Mouse (Mus musculus) midbrain, embryonic 14.5 days (tissue): Measurements from ENCODE around the gene Reln. TPM values are rescaled to one million over a fixed set of nuclear protein-coding genes. Genes with fewer than 3 reads are reported as not detected.
A peak's percentile ranks its signal among the peaks of the same experiment; 100 is the strongest.

Experiments used
- ATAC-seq: fragments of 200-750 bp; cut with Nextera tagmentation; 2 replicates; pipeline ENCODE4 v1.8.0; 2017; ENCODE audit warnings: moderate number of reproducible peaks, moderate library complexity; ENCODE audit not compliant: low FRiP score, low TSS enrichment
- DNase-seq: peaks from one replicate; pipeline ENCODE4 v3.0.0-alpha.2; 2015
- H3K27ac ChIP-seq: fragments of 300-500 bp; sonication (generic); replicated peaks from 2 replicates; pipeline ENCODE4 v1.5.1; 2014; ENCODE audit warnings: mild to moderate bottlenecking, low read depth, low read length, moderate library complexity
- H3K27me3 ChIP-seq: fragments of 300-500 bp; sonication (generic); 2 replicates; pipeline ENCODE4 v1.6.1; 2014; ENCODE audit warnings: low read length, control low read depth, mixed read lengths; ENCODE audit not compliant: control insufficient read depth, insufficient read depth
- H3K36me3 ChIP-seq: fragments of 300-500 bp; sonication (generic); 2 replicates; pipeline ENCODE4 v1.6.1; 2014; ENCODE audit warnings: low read length, control low read depth; ENCODE audit not compliant: control insufficient read depth, insufficient read depth
- H3K4me1 ChIP-seq: fragments of 300-500 bp; sonication (generic); 2 replicates; pipeline ENCODE4 v1.6.1; 2014; ENCODE audit warnings: mild to moderate bottlenecking, antibody characterized with exemption, low read length, control low read depth; ENCODE audit not compliant: control insufficient read depth, insufficient read depth
- H3K4me2 ChIP-seq: fragments of 300-500 bp; sonication (generic); 2 replicates; pipeline ENCODE4 v1.6.1; 2014; ENCODE audit warnings: mild to moderate bottlenecking, low read length, moderate library complexity
- H3K4me3 ChIP-seq: fragments of 300-500 bp; sonication (generic); replicated peaks from 2 replicates; pipeline ENCODE4 v1.5.1; 2014; ENCODE audit warnings: low read depth, low read length
- H3K9ac ChIP-seq: fragments of 300-500 bp; sonication (generic); replicated peaks from 2 replicates; pipeline ENCODE4 v1.6.1; 2014; ENCODE audit warnings: mild to moderate bottlenecking, low read length, moderate library complexity
- H3K9me3 ChIP-seq: fragments of 300-500 bp; sonication (generic); 2 replicates; pipeline ENCODE4 v1.6.1; 2016; ENCODE audit warnings: low read length, control low read depth, mixed read lengths; ENCODE audit not compliant: control insufficient read depth
- WGBS: fragments of 180-500 bp; shearing (Covaris S2); extraction: QIAGEN DNeasy Blood & Tissue Kit; methylation state at CpG from one replicate; pipeline ENCODE4 v1.1.7; 2014; 5-methylcytosine and 5-hydroxymethylcytosine counted together
- polyA plus RNA-seq: library from polyadenylated mRNA; unstranded; fragments of >200 nt; fragmentation: Nextera tagmentation; extraction: Ambion mirVana; gene quantifications from 2 replicates; pipeline ENCODE4 v1.2.1, GENCODE M21; 2014

The Reln gene
- polyA plus RNA-seq, 1 experiment from 2014 or later, result 72.4 TPM

DNA sequence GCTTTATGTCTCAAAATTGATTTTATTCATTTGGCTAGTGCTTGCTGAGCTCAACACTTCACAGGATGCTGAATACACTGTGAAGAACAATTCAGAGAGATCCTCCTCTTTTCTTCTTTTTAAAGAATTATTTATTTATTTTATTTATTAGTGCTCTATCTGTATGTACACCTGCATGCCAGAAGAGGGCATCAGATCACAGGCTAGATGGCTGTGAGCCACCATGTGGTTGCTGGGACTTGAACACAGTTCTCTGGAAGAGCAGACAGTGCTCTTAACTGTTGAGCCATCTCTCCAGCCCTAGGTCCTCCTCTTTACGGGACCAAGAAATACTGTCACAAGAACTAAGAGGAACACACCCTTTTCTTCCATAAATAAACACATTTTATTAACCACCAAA is 399.9 kb downstream of the Reln start:
- WGBS, result 96% methylated on average over 1 of the region's 1 CpGs
- DNase-seq (no peak), ATAC-seq (no peak)
- no peak overlapping the region for H3K4me3 ChIP-seq
- no peaks in the 10 kb centered on the region for H3K36me3 ChIP-seq
- no peak overlapping the region for H3K4me2 ChIP-seq
- no peaks in the 10 kb centered on the region for H3K9me3 ChIP-seq
- H3K27me3 ChIP-seq, result no peaks in the 10 kb centered on the region
- H3K4me1 ChIP-seq, result peaks cover 13% of the 10 kb centered on the region
- H3K9ac ChIP-seq, result no peak overlapping the region
- no peak overlapping the region for H3K27ac ChIP-seq

DNA sequence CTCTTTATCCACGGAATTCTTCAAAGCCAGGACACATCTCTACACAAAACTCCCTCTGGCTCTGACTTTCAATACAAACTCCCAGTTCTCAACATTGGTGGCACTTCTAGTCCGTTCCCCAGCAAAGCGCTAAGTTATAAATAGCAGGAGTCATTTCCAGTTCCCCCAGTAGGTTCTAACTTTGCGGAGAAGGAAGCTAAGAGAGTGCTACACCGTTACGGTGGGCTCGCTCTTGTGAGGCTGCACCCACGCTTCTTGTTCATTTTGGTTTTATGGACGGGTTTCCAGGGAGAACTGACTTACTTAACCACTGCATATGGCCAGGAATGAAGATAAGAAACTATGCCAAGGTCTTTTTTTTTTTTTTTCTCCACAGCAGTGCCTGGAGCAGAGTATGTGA is 405.1 kb downstream of the Reln start:
- no peak overlapping the region for H3K4me3 ChIP-seq
- no peak for DNase-seq
- H3K27ac ChIP-seq, result no peak overlapping the region
- WGBS, result 90% methylated on average over 9 of the region's 9 CpGs
- no peak for ATAC-seq
- H3K36me3 ChIP-seq, result no peaks in the 10 kb centered on the region
- no peaks in the 10 kb centered on the region for H3K27me3 ChIP-seq
- no peaks in the 10 kb centered on the region for H3K9me3 ChIP-seq
- H3K9ac ChIP-seq, result no peak overlapping the region
- peaks cover under 1% of the 10 kb centered on the region; the same call in 1 of the 2 replicates for H3K4me1 ChIP-seq
- H3K4me2 ChIP-seq, result no peak overlapping the region

DNA sequence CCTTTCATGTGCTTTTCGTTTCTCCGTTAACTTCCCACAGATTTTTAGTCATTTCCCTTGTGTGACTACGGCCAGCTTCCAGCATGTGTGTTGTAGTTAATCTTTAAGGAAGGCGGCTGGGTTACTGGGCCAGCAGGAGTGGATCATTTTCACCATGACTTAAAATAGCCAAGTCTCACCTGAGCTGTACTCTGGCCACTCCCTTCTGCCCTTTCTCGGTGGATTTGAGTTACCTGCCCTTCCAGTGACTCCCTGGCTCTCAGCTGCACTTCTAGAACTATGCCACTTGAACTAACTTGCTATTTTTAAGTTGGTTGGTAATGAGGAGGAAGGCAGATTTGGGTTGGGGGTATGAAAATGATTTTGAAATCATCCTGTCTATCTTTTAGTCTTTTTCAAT is 406.4 kb downstream of the Reln start:
- no peak overlapping the region for H3K27ac ChIP-seq
- H3K9ac ChIP-seq, result no peak overlapping the region
- H3K27me3 ChIP-seq, result no peaks in the 10 kb centered on the region
- 92% methylated on average over 5 of the region's 5 CpGs for WGBS
- DNase-seq (no peak), ATAC-seq (no peak)
- no peaks in the 10 kb centered on the region for H3K9me3 ChIP-seq
- H3K4me2 ChIP-seq, result no peak overlapping the region
- H3K4me3 ChIP-seq, result no peak overlapping the region
- H3K4me1 ChIP-seq, result peaks cover 4% of the 10 kb centered on the region; the same call in 1 of the 2 replicates
- no peaks in the 10 kb centered on the region for H3K36me3 ChIP-seq

DNA sequence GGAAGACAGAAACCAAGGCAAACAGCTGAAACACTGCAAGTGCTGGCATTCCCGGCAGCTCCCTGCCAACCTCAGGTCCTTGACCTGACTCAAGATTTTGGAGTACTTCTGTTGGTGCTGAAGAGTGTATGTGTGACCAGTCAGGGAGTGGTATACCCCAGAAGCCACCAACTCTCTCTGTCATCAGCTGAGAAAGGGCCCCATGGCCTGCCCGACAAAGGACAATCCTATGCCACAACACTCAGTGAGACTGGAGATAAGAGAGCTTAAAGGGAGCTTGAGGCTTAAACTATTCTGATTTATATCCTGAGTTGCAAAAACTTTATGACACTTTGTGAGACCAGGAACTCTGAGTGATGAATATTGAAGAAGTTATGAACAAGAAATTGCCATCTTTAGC is 407.9 kb downstream of the Reln start:
- Histone ChIP-seq H3K9me3 (no peaks in the 10 kb centered on the region), H3K36me3 (no peaks in the 10 kb centered on the region), H3K9ac (no peak overlapping the region), H3K4me2 (no peak overlapping the region), H3K27ac (no peak overlapping the region), H3K4me3 (no peak overlapping the region), H3K27me3 (no peaks in the 10 kb centered on the region), H3K4me1 (peaks cover 4% of the 10 kb centered on the region; the same call in 1 of the 2 replicates)
- no peak for DNase-seq
- ATAC-seq, result no peak
- WGBS, result 97% methylated on average over 2 of the region's 2 CpGs

DNA sequence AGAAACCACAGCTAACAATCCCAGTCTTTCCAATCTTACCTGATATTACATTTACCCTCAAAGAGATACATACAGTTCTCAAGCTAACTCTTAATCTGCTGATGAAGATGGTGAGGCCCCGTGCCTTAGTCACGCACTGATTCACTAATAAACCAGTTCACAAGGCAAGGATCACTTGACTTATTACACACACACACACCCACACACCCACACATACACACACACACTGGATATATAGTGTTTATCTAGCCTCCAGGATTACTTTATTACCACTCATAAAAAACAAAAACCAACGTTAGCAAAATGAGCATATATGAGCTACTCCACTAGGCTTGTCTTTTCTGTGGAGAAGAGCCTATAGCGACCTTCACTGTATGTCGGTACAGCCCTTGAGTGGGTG is 408.4 kb downstream of the Reln start:
- WGBS, result 93% methylated on average over 5 of the region's 5 CpGs
- H3K4me3 ChIP-seq, result no peak overlapping the region
- no peak for ATAC-seq

DNA sequence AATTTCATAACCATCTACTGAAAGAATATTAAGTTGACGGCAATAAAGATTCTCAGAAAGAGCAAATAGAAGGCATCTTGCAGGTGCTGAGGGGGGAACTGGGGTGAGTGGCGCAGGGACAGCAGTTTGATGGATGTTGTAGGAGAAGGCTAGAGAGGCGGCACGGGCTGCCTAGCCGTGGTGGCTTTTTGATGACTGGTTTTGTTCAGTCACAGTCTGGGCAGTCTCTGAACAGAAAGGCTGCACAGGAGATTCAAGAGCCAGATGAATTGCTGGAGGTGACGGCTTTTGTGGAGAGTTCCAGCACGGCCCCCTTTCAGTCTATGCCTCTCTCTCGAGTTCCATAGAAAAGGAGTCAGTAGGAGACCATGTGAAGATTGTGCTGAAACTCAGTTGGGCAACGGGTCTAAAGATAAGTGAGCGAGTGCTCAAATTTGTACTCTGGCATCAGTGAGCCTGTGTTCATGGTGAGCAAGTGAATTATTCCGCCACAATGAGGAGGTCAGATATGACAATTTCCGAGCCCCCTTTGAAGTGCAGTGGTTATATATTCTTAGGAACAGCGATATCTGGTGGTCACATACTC is 409.6 kb downstream of the Reln start:
- H3K9ac ChIP-seq, result no peak overlapping the region
- H3K4me2 ChIP-seq, result no peak overlapping the region
- H3K9me3 ChIP-seq, result no peaks in the 10 kb centered on the region
- DNase-seq (no peak), ATAC-seq (no peak)
- no peak overlapping the region for H3K27ac ChIP-seq
- H3K27me3 ChIP-seq, result no peaks in the 10 kb centered on the region
- peaks cover 4% of the 10 kb centered on the region; the same call in 1 of the 2 replicates for H3K4me1 ChIP-seq
- H3K4me3 ChIP-seq, result no peak overlapping the region
- WGBS, result 73% methylated on average over 13 of the region's 13 CpGs
- no peaks in the 10 kb centered on the region for H3K36me3 ChIP-seq

More for the DNA sequence above, 408.4 kb downstream of the Reln start:
- no peak overlapping the region for H3K9ac ChIP-seq
- H3K4me2 ChIP-seq, result no peak overlapping the region
- H3K4me1 ChIP-seq, result peaks cover 4% of the 10 kb centered on the region; the same call in 1 of the 2 replicates
- H3K27me3 ChIP-seq, result no peaks in the 10 kb centered on the region
- no peaks in the 10 kb centered on the region for H3K9me3 ChIP-seq
- no peaks in the 10 kb centered on the region for H3K36me3 ChIP-seq
- H3K27ac ChIP-seq, result no peak overlapping the region
- no peak for DNase-seq

DNA sequence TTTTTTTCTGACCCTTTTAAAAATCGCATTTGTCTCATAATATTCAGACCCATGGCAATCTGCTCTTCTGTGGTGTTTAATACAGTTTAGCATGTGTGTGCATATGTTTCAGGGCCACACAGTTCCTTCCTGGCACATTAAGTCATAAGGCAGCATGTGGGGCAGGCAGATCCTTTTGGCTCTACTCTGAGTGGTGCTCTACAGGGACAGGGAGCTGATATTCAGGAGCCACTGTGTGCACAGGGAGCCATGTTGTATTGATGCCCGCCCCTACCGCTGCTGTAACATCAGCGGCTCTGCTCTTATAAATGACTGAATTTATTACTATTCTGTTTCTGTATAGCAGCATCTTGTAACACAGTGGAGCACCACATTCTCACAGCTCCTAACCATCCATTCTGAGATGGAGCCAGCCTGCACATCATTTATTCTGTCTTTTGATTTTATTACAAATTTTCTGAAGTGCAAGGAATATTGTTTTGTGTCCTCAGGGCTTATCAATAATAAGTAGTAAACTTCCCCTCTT is 410.3 kb downstream of the Reln start:
- Histone ChIP-seq H3K27ac (no peak overlapping the region), H3K4me3 (no peak overlapping the region), H3K27me3 (no peaks in the 10 kb centered on the region), H3K36me3 (no peaks in the 10 kb centered on the region), H3K9ac (no peak overlapping the region), H3K4me2 (no peak overlapping the region), H3K9me3 (no peaks in the 10 kb centered on the region), H3K4me1 (peaks cover 4% of the 10 kb centered on the region; the same call in 1 of the 2 replicates)
- 84% methylated on average over 4 of the region's 4 CpGs for WGBS
- DNase-seq (no peak), ATAC-seq (no peak)

DNA sequence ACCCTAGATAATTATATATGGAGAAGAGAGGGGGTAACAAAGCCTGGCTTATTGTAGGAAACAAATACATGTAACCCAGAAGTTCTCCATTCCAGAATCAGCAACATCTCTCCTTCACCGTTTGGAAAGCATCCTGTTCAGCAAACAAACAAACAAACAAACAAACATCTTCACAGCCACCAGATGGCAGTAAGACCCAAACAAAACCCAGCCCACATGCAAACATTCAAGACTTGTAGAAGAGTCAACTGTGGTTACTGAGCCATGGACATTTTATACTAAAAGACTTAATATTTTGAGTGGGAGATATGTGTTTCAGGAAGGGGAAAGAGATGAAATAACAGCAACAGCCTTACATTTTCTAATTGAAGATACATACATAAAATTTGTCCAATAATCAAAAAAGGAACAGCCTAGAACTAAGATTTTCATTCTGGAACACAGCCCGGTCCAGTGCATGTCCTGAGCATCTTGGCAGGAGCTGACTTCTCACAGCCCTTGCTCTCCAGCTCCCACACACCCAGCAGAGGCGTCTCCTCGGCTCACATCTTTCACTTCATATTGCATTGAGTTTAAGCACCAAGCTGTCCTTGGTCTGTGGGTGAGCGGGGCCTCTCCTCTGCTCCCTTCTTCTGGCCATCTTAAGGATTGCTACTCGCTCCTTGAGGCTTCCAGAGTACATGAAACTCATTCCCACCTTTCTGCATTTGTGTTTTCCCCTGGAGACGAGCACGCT is 411.0 kb downstream of the Reln start:
- WGBS, result 87% methylated on average over 8 of the region's 8 CpGs
- DNase-seq, result peak; percentile 77
- no peak overlapping the region for H3K9ac ChIP-seq
- H3K4me1 ChIP-seq, result peaks cover 4% of the 10 kb centered on the region; the same call in 1 of the 2 replicates
- no peak for ATAC-seq
- H3K27ac ChIP-seq, result no peak overlapping the region
- H3K9me3 ChIP-seq, result no peaks in the 10 kb centered on the region
- no peaks in the 10 kb centered on the region for H3K36me3 ChIP-seq
- H3K4me2 ChIP-seq, result no peak overlapping the region
- H3K27me3 ChIP-seq, result no peaks in the 10 kb centered on the region
- no peak overlapping the region for H3K4me3 ChIP-seq

DNA sequence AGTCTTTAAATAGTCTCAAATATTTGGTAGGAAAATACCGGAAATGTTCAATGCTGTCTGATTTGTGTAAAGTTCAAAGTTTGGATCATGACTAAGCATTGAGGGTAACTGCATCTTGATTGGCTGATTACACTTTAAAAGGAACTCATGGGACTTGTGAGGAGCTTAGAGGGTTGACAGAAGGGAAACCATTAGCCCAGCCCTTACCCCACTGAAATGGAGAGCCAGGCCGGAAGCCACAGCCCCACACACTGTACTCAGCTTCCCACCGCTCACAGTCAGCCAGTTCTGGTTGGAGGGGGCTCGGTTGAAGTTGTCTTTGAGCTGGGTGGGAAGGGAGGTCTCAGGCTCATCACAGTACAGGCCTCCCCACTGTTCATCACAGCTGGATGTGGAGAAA is 413.4 kb downstream of the Reln start:
- H3K4me1 ChIP-seq, result peaks cover 4% of the 10 kb centered on the region; the same call in 1 of the 2 replicates
- no peak overlapping the region for H3K4me3 ChIP-seq
- no peaks in the 10 kb centered on the region for H3K9me3 ChIP-seq
- no peaks in the 10 kb centered on the region for H3K36me3 ChIP-seq
- no peak for ATAC-seq
- no peak overlapping the region for H3K4me2 ChIP-seq
- H3K27ac ChIP-seq, result no peak overlapping the region
- no peaks in the 10 kb centered on the region for H3K27me3 ChIP-seq
- DNase-seq, result no peak
- 88% methylated on average over 4 of the region's 4 CpGs for WGBS
- H3K9ac ChIP-seq, result no peak overlapping the region
